Mouse (Mus musculus): ENCODE results near the gene Itch. TPM values are rescaled to one million over a fixed set of nuclear protein-coding genes. Genes with fewer than 3 reads are reported as not detected.
A peak's percentile ranks its signal among the peaks of the same experiment; 100 is the strongest.
"Not testable (repeated sequence)": the region's sequence is repeated elsewhere in the genome, so short reads cannot be mapped to it uniquely, and the experiment has no call there.

Itch gene
- polyA plus RNA-seq, 1 experiment from 2014 or later, result 44.4 TPM

GRCm38 (mm10) chr2:155100796-155101259, 32.5 kb upstream of the Itch start:
- Histone ChIP-seq H3K36me3 (no peaks in the 10 kb centered on the region), H3K9ac (replicated peaks) (no peak overlapping the region), H3K4me3 (replicated peaks) (no peak overlapping the region), H3K4me2 (no peak overlapping the region), H3K27me3 (replicated peaks) (no peaks in the 10 kb centered on the region), H3K27ac (replicated peaks) (no peak overlapping the region), H3K4me1 (no peaks in the 10 kb centered on the region), H3K9me3 (replicated peaks) (no peaks in the 10 kb centered on the region)
- WGBS, result 85% methylated on average over 3 of the region's 3 CpGs
- no peak for ATAC-seq (ENCODE audit: low FRiP score)

- Histone ChIP-seq H3K4me1 (no peaks in the 10 kb centered on the region), H3K9ac (replicated peaks) (no peak overlapping the region), H3K36me3 (no peaks in the 10 kb centered on the region), H3K4me3 (replicated peaks) (no peak overlapping the region), H3K4me2 (no peak overlapping the region), H3K27ac (replicated peaks) (no peak overlapping the region), H3K27me3 (replicated peaks) (no peaks in the 10 kb centered on the region), H3K9me3 (replicated peaks) (no peaks in the 10 kb centered on the region)
- 76% methylated on average over 6 of the region's 6 CpGs for WGBS
- no peak for ATAC-seq (ENCODE audit: low FRiP score)
Measured at GRCm38 (mm10) chr2:155101761-155102181, 31.5 kb upstream of the Itch start.

GRCm38 (mm10) chr2:155103607-155104006, 29.7 kb upstream of the Itch start:
- no peaks in the 10 kb centered on the region for H3K27me3 ChIP-seq (replicated peaks)
- no peaks in the 10 kb centered on the region for H3K9me3 ChIP-seq (replicated peaks)
- WGBS, result 76% methylated on average over 6 of the region's 6 CpGs
- ATAC-seq (ENCODE audit: low FRiP score), result no peak
- H3K9ac ChIP-seq (replicated peaks), result no peak overlapping the region
- H3K4me1 ChIP-seq, result no peaks in the 10 kb centered on the region
- H3K4me3 ChIP-seq (replicated peaks), result no peak overlapping the region
- no peaks in the 10 kb centered on the region for H3K36me3 ChIP-seq
- no peak overlapping the region for H3K4me2 ChIP-seq
- H3K27ac ChIP-seq (replicated peaks), result no peak overlapping the region

- not testable (repeated sequence) for H3K27ac ChIP-seq (replicated peaks); H3K36me3 ChIP-seq; H3K4me3 ChIP-seq (replicated peaks); H3K27me3 ChIP-seq (replicated peaks); H3K9me3 ChIP-seq (replicated peaks); ATAC-seq (ENCODE audit: low FRiP score); H3K9ac ChIP-seq (replicated peaks); H3K4me2 ChIP-seq; H3K4me1 ChIP-seq
- 79% methylated on average over 9 of the region's 9 CpGs for WGBS
Measured at GRCm38 (mm10) chr2:155107276-155107675, 26.0 kb upstream of the Itch start.

- 71% methylated on average over 7 of the region's 7 CpGs for WGBS
- 0 out of 2 replicates have a peak, but pooled peaks cover 2% of the 10 kb centered on the region for H3K9me3 ChIP-seq (replicated peaks)
- H3K27me3 ChIP-seq (replicated peaks), result no peaks in the 10 kb centered on the region
- H3K36me3 ChIP-seq, result no peaks in the 10 kb centered on the region
- ATAC-seq (ENCODE audit: low FRiP score), result no peak
- no peaks in the 10 kb centered on the region for H3K4me1 ChIP-seq
- no peak overlapping the region for H3K4me2 ChIP-seq
- H3K27ac ChIP-seq (replicated peaks), result no peak overlapping the region
- H3K9ac ChIP-seq (replicated peaks), result no peak overlapping the region
- no peak overlapping the region for H3K4me3 ChIP-seq (replicated peaks)
Measured at GRCm38 (mm10) chr2:155115216-155115830, 18.0 kb upstream of the Itch start.

GRCm38 (mm10) chr2:155133977-155134860, 910 bp downstream of the Itch start:
- H3K27me3 ChIP-seq (replicated peaks), result no peaks in the 10 kb centered on the region
- WGBS, result 3% methylated on average over 18 of the region's 18 CpGs
- peak overlapping the region; percentile 92 for H3K27ac ChIP-seq (replicated peaks)
- ATAC-seq (ENCODE audit: low FRiP score), result peak; percentile 66
- peaks cover 12% of the 10 kb centered on the region for H3K36me3 ChIP-seq
- peak overlapping the region; percentile 60 for H3K4me2 ChIP-seq
- peak overlapping the region; percentile 96 for H3K9ac ChIP-seq (replicated peaks)
- peak overlapping the region; percentile 98 for H3K4me3 ChIP-seq (replicated peaks)
- H3K9me3 ChIP-seq (replicated peaks), result no peaks in the 10 kb centered on the region
- H3K4me1 ChIP-seq, result peaks cover 30% of the 10 kb centered on the region

GRCm38 (mm10) chr2:155135092-155135491, 1.8 kb downstream of the Itch start:
- H3K4me3 ChIP-seq (replicated peaks), result no peak overlapping the region
- 77% methylated on average over 4 of the region's 4 CpGs for WGBS
- no peaks in the 10 kb centered on the region for H3K9me3 ChIP-seq (replicated peaks)

GRCm38 (mm10) chr2:155135534-155135933, 2.2 kb downstream of the Itch start:
- Histone ChIP-seq H3K4me3 (replicated peaks) (no peak overlapping the region), H3K9me3 (replicated peaks) (no peaks in the 10 kb centered on the region), H3K4me2 (peak overlapping the region; percentile 60), H3K27ac (replicated peaks) (no peak overlapping the region), H3K36me3 (peaks cover 20% of the 10 kb centered on the region), H3K4me1 (peaks cover 30% of the 10 kb centered on the region), H3K9ac (replicated peaks) (no peak overlapping the region), H3K27me3 (replicated peaks) (no peaks in the 10 kb centered on the region)
- 96% methylated on average over 1 of the region's 1 CpGs for WGBS
- no peak for ATAC-seq (ENCODE audit: low FRiP score)

More at GRCm38 (mm10) chr2:155135092-155135491, 1.8 kb downstream of the Itch start:
- H3K27ac ChIP-seq (replicated peaks), result no peak overlapping the region
- H3K4me1 ChIP-seq, result peaks cover 30% of the 10 kb centered on the region
- ATAC-seq (ENCODE audit: low FRiP score), result no peak
- H3K27me3 ChIP-seq (replicated peaks), result no peaks in the 10 kb centered on the region
- peaks cover 16% of the 10 kb centered on the region for H3K36me3 ChIP-seq
- no peak overlapping the region for H3K9ac ChIP-seq (replicated peaks)
- peak overlapping the region; percentile 60 for H3K4me2 ChIP-seq

GRCm38 (mm10) chr2:155140986-155141385, 7.7 kb downstream of the Itch start:
- ATAC-seq (ENCODE audit: low FRiP score), result no peak
- Histone ChIP-seq H3K27ac (replicated peaks) (no peak overlapping the region), H3K4me1 (peaks cover 7% of the 10 kb centered on the region), H3K9ac (replicated peaks) (no peak overlapping the region), H3K36me3 (peaks cover 61% of the 10 kb centered on the region), H3K9me3 (replicated peaks) (no peaks in the 10 kb centered on the region; the same call in 1 of the 2 replicates), H3K27me3 (replicated peaks) (no peaks in the 10 kb centered on the region), H3K4me2 (no peak overlapping the region), H3K4me3 (replicated peaks) (no peak overlapping the region)
- 94% methylated on average over 5 of the region's 5 CpGs for WGBS

- no peak overlapping the region for H3K27ac ChIP-seq (replicated peaks)
- no peak overlapping the region for H3K4me3 ChIP-seq (replicated peaks)
- H3K36me3 ChIP-seq, result peaks cover 70% of the 10 kb centered on the region
- H3K4me2 ChIP-seq, result no peak overlapping the region
- H3K4me1 ChIP-seq, result no peaks in the 10 kb centered on the region
- H3K9me3 ChIP-seq (replicated peaks), result peaks cover 1% of the 10 kb centered on the region; the same call in 1 of the 2 replicates
- no peaks in the 10 kb centered on the region for H3K27me3 ChIP-seq (replicated peaks)
- ATAC-seq (ENCODE audit: low FRiP score), result no peak
- no peak overlapping the region for H3K9ac ChIP-seq (replicated peaks)
Measured at GRCm38 (mm10) chr2:155142025-155142555, 8.8 kb downstream of the Itch start.

GRCm38 (mm10) chr2:155149296-155149695, 16.0 kb downstream of the Itch start:
- H3K27me3 ChIP-seq (replicated peaks); H3K4me2 ChIP-seq; H3K4me3 ChIP-seq (replicated peaks); H3K27ac ChIP-seq (replicated peaks); ATAC-seq (ENCODE audit: low FRiP score); H3K9ac ChIP-seq (replicated peaks); H3K9me3 ChIP-seq (replicated peaks); H3K4me1 ChIP-seq: not testable (repeated sequence)
- peaks cover 31% of the 10 kb centered on the region for H3K36me3 ChIP-seq

GRCm38 (mm10) chr2:155207419-155207818, 74.1 kb downstream of the Itch start:
- no peak for ATAC-seq (ENCODE audit: low FRiP score)

More at GRCm38 (mm10) chr2:155207419-155207818, 74.1 kb downstream of the Itch start:
- 83% methylated on average over 2 of the region's 2 CpGs for WGBS
- H3K9ac ChIP-seq (replicated peaks), result no peak overlapping the region
- no peak overlapping the region for H3K4me2 ChIP-seq
- peaks cover 55% of the 10 kb centered on the region for H3K36me3 ChIP-seq
- no peaks in the 10 kb centered on the region for H3K4me1 ChIP-seq
- no peaks in the 10 kb centered on the region for H3K27me3 ChIP-seq (replicated peaks)
- H3K27ac ChIP-seq (replicated peaks), result no peak overlapping the region
- no peaks in the 10 kb centered on the region for H3K9me3 ChIP-seq (replicated peaks)
- H3K4me3 ChIP-seq (replicated peaks), result no peak overlapping the region
